Mouse (Mus musculus): ENCODE results near the gene Tent4b. TPM values are rescaled to one million over a fixed set of nuclear protein-coding genes. Genes with fewer than 3 reads are reported as not detected.

Gene Tent4b
- polyA plus RNA-seq, 1 experiment from 2014 or later, result 9.6 TPM

- Histone ChIP-seq H3K9ac (ENCODE audit: low read length) (no peak overlapping the region), H3K4me3 (ENCODE audit: low read depth, low read length) (no peak overlapping the region), H3K27ac (ENCODE audit: low read depth, low read length) (no peak overlapping the region), H3K4me2 (ENCODE audit: low read length) (no peak overlapping the region), H3K36me3 (ENCODE audit: control insufficient read depth, insufficient read depth, low read length) (no peaks in the 10 kb centered on the region), H3K9me3 (replicated peaks; ENCODE audit: control insufficient read depth, low read length) (no peaks in the 10 kb centered on the region), H3K27me3 (replicated peaks; ENCODE audit: control insufficient read depth, insufficient read depth, low read length) (no peaks in the 10 kb centered on the region), H3K4me1 (ENCODE audit: control insufficient read depth, insufficient read depth, low read length) (peaks cover 2% of the 10 kb centered on the region; the same call in 1 of the 2 replicates)
- peak; percentile 13 for DNase-seq (ENCODE audit: low spot score)
- ATAC-seq, result no peak
- 55% methylated on average over 15 of the region's 15 CpGs for WGBS
Observed at GRCm38 (mm10) chr8:88301589-88302437, 102.8 kb downstream of the Tent4b start.

GRCm38 (mm10) chr8:88305814-88306213, 106.8 kb downstream of the Tent4b start:
- no peak overlapping the region for H3K9ac ChIP-seq (ENCODE audit: low read length)
- no peaks in the 10 kb centered on the region for H3K9me3 ChIP-seq (replicated peaks; ENCODE audit: control insufficient read depth, low read length)
- no peak overlapping the region for H3K4me2 ChIP-seq (ENCODE audit: low read length)
- no peaks in the 10 kb centered on the region for H3K36me3 ChIP-seq (ENCODE audit: control insufficient read depth, insufficient read depth, low read length)
- H3K4me3 ChIP-seq (ENCODE audit: low read depth, low read length), result no peak overlapping the region
- DNase-seq (ENCODE audit: low spot score), result no peak
- peaks cover 2% of the 10 kb centered on the region; the same call in 1 of the 2 replicates for H3K4me1 ChIP-seq (ENCODE audit: control insufficient read depth, insufficient read depth, low read length)
- no peaks in the 10 kb centered on the region for H3K27me3 ChIP-seq (replicated peaks; ENCODE audit: control insufficient read depth, insufficient read depth, low read length)
- 92% methylated on average over 4 of the region's 4 CpGs for WGBS
- ATAC-seq, result no peak
- no peak overlapping the region for H3K27ac ChIP-seq (ENCODE audit: low read depth, low read length)

GRCm38 (mm10) chr8:88306511-88306910, 107.5 kb downstream of the Tent4b start:
- 74% methylated on average over 14 of the region's 14 CpGs for WGBS
- ATAC-seq (no peak), DNase-seq (ENCODE audit: low spot score) (no peak)
- no peak overlapping the region for H3K4me2 ChIP-seq (ENCODE audit: low read length)
- H3K9me3 ChIP-seq (replicated peaks; ENCODE audit: control insufficient read depth, low read length), result no peaks in the 10 kb centered on the region
- H3K27ac ChIP-seq (ENCODE audit: low read depth, low read length), result no peak overlapping the region
- H3K27me3 ChIP-seq (replicated peaks; ENCODE audit: control insufficient read depth, insufficient read depth, low read length), result no peaks in the 10 kb centered on the region
- peaks cover 2% of the 10 kb centered on the region; the same call in 1 of the 2 replicates for H3K4me1 ChIP-seq (ENCODE audit: control insufficient read depth, insufficient read depth, low read length)
- no peak overlapping the region for H3K4me3 ChIP-seq (ENCODE audit: low read depth, low read length)
- no peak overlapping the region for H3K9ac ChIP-seq (ENCODE audit: low read length)
- H3K36me3 ChIP-seq (ENCODE audit: control insufficient read depth, insufficient read depth, low read length), result no peaks in the 10 kb centered on the region

- Histone ChIP-seq H3K27me3 (replicated peaks; ENCODE audit: control insufficient read depth, insufficient read depth, low read length) (no peaks in the 10 kb centered on the region), H3K9ac (ENCODE audit: low read length) (no peak overlapping the region), H3K36me3 (ENCODE audit: control insufficient read depth, insufficient read depth, low read length) (no peaks in the 10 kb centered on the region), H3K4me3 (ENCODE audit: low read depth, low read length) (no peak overlapping the region), H3K4me2 (ENCODE audit: low read length) (no peak overlapping the region), H3K4me1 (ENCODE audit: control insufficient read depth, insufficient read depth, low read length) (no peaks in the 10 kb centered on the region), H3K9me3 (replicated peaks; ENCODE audit: control insufficient read depth, low read length) (no peaks in the 10 kb centered on the region), H3K27ac (ENCODE audit: low read depth, low read length) (no peak overlapping the region)
- WGBS, result 86% methylated on average over 4 of the region's 4 CpGs
- DNase-seq (ENCODE audit: low spot score) (no peak), ATAC-seq (no peak)
Observed at GRCm38 (mm10) chr8:88307736-88308135, 108.7 kb downstream of the Tent4b start.

Other genes starting within 250 kb of the Tent4b start
- 26.4 and 27.9 TPM in 2 replicates for gene Zfp423, start 239.6 kb upstream of the Tent4b start, polyA plus RNA-seq (2014; fragmentation: Nextera tagmentation; extraction: Ambion mirVana)
- gene Cnep1r1, start 80.4 kb upstream of the Tent4b start, polyA plus RNA-seq (2014; fragmentation: Nextera tagmentation; extraction: Ambion mirVana), result 39.1 and 43.0 TPM in 2 replicates
- gene Heatr3, start 61.4 kb upstream of the Tent4b start, polyA plus RNA-seq (2014; fragmentation: Nextera tagmentation; extraction: Ambion mirVana), result 30.2 and 34.1 TPM in 2 replicates
- 1.1 and 1.3 TPM in 2 replicates for gene Adcy7, start 73.2 kb downstream of the Tent4b start, polyA plus RNA-seq (2014; fragmentation: Nextera tagmentation; extraction: Ambion mirVana)
- gene Brd7, start 163.0 kb downstream of the Tent4b start, polyA plus RNA-seq (2014; fragmentation: Nextera tagmentation; extraction: Ambion mirVana), result 48.0 and 57.8 TPM in 2 replicates

Data from forebrain, embryonic 14.5 days (tissue).